Mouse (Mus musculus) bone marrow, adult 2 months (tissue): ENCODE results near the gene Cryl1.

Source experiments
- CTCF ChIP-seq: fragments of 200-500 bp; IDR thresholded peaks from 2 replicates; pipeline ENCODE4 v1.5.1; 2011; ENCODE audit warnings: low read length, control low read depth; ENCODE audit not compliant: control insufficient read depth, insufficient read depth
- POLR2A ChIP-seq: fragments of 200-500 bp; IDR thresholded peaks from 2 replicates; pipeline ENCODE4 v1.6.1; 2011; ENCODE audit warnings: low read depth, mild to moderate bottlenecking, control low read depth, low read length, borderline replicate concordance; ENCODE audit not compliant: control insufficient read depth

GRCm38 (mm10) chr14:57326771-57327170, 71.6 kb downstream of the Cryl1 start:
- TF ChIP-seq POLR2A (no peak), CTCF (no peak)
